Mouse (Mus musculus) embryo, embryonic 9.5 days (tissue): Measurements from ENCODE around the gene Txnrd2.

Experiments
- DNase-seq: peaks from one replicate; pipeline ENCODE4 v3.0.0-alpha.2; 2017; ENCODE audit errors: extremely low spot score

Txnrd2 gene

GRCm38 (mm10) chr16:18451486-18452181, 25.4 kb downstream of the Txnrd2 start:
- DNase-seq: no peak

DNA sequence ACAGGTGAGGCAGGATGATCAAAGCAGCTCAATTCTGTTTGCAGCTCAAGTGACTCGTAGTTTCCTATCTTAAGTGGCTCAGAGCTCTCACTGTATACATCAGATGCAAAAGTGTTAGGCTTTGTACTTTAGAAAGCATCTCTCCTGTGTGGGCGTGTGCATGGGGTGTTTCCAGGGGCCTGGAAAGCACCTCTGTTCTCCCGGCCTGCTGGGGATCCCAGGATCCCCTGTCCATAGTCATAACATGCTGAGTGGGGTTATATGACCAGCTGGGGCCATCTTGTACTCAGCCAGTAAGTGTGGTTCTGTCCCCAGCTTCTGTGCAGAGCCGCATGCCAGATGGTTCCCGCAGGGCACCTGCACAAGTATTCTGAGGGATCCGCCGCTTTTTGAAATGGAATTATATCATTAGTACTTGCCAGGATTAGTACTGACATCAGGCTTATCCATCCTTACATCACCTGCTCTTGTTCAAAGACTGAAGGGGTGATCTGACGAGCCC, 26.2 kb downstream of the Txnrd2 start:
- DNase-seq: no peak

DNA sequence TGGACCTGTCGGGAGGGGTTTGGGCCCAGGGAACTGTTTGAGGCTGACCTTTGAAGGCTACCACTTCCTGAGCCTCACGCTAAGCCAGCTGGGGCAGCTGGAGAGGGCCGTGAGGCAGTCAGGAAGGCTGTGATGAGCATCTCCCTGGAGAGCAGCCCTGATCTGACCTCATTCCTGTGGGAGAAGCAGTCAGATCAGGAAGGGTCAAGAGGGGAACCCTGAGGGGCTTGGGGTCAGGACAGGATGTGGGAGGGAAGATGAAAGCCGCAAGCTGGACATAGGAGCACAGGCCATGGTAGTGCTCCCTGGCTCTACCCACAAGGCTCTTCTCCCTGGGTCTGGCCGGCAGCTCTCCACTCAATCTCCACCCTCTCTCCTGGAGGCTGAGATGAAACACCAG, 27.7 kb downstream of the Txnrd2 start:
- peak; percentile 59 for DNase-seq

GRCm38 (mm10) chr16:18455407-18455806, 29.2 kb downstream of the Txnrd2 start:
- no peak for DNase-seq

- DNase-seq: no peak
These were observed 32.5 kb downstream of the Txnrd2 start for GRCm38 (mm10) chr16:18458661-18459060.

DNA sequence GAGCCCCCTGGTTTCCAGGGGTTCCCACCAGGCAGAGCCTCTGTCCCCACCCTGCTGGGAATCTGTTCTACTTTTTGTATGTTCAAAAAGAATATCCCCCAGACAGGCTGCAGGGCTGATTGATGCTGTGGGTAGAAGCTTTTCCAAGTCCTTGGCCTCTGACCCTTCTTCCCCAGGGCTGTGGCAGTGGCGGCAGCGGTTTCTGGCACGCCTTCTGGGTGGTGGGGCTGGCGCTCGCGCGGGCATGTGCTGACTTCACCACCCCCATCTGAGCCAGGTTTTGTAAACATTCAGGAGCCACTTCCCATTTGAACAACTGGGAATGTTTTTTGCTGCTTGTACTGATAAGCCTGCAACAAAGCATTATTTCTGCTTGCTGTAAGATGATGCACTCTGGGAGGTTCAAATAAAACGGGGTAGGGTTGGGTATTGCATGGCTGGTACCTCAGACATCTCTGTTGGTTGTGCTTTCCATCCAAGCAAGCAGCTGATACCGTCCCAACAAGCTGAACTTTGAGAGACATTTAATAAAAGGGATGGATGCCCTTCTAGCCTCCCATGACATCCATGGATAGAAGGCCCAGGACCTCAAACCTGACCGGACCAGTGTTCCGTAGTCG, 33.3 kb downstream of the Txnrd2 start:
- DNase-seq: peak; percentile 69

DNA sequence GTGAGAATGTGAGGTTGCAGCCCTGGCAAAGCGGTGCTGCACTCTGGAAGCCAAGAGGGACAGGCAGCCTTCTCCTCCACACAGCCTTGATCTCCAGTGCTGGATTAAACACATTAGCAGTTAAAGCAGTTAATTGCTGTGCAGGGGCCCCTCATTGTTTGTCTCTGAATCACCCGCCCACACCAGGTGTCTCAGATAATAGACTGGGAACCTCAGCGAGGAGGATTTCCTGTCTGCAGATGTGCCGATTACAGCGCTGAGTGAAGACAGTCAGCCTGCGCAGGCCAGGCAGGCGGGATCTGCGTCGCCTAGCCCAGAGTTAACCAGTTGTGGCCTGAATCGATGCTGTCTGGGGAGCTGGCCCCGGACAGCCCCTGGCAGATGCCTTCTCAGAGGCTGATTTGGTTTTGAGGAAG, 33.8 kb downstream of the Txnrd2 start:
- DNase-seq: no peak

DNA sequence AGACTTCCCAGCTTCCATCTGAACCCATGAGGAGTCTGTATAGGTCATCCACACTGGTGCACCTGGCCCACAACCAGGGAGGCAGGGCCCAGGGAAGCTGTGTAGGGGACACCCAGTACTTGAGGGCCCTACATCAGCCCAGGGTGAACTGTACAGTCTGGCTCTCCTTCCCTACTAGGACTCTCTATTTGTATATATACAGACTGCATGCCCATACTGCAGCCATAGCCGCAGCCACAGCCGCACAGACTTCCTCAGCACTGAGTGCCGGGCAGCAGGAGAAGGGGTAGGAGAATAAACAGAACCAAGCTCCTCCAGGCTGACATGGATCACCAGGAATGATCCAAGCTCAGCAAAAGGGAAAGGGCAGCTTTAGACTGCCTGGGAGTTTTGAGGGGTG, 34.6 kb downstream of the Txnrd2 start:
- no peak for DNase-seq

GRCm38 (mm10) chr16:18462031-18462430, 35.8 kb downstream of the Txnrd2 start:
- DNase-seq: no peak

DNA sequence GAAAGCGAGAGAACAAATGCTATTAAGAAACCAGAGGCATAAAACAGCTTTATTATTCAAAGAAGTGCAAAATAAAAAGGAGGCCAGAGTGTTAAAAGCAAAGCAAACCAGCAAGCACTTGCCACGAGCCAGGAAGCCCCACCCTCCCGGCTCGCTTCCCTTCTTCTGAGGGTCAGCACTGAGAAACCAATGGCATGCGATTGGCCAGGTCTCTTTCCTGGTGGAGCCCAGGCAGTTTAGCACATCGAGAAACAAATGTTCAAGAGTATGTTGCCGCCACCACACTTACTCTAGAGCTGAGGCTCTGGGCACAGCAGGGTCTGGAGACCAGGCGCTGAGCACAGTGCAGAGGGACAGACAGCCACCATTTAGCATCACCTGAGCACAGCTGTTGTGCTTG, 36.4 kb downstream of the Txnrd2 start:
- no peak for DNase-seq

GRCm38 (mm10) chr16:18464271-18464670, 38.1 kb downstream of the Txnrd2 start:
- no peak for DNase-seq

- no peak for DNase-seq
These were observed 44.6 kb downstream of the Txnrd2 start for GRCm38 (mm10) chr16:18470829-18471228.

GRCm38 (mm10) chr16:18471381-18471955, 45.3 kb downstream of the Txnrd2 start:
- no peak for DNase-seq

DNA sequence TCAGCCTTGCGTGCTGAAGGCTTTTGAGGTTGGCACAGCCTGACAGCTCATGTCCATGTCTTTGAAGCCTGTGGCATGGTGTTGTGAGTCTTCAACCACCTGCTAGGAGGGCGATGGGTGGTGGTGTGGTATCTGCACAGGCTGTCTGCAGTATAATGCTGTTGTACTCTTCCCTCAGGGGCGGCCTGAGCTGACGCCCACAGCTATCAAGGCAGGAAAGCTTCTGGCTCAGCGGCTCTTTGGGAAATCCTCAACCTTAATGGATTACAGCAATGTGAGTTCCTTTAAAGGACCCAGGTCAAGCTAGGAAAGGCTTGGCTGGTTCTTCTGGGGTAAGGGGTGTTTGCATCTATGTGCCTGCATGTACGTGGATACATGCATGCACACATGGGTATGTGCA, 45.8 kb downstream of the Txnrd2 start:
- no peak for DNase-seq

DNA sequence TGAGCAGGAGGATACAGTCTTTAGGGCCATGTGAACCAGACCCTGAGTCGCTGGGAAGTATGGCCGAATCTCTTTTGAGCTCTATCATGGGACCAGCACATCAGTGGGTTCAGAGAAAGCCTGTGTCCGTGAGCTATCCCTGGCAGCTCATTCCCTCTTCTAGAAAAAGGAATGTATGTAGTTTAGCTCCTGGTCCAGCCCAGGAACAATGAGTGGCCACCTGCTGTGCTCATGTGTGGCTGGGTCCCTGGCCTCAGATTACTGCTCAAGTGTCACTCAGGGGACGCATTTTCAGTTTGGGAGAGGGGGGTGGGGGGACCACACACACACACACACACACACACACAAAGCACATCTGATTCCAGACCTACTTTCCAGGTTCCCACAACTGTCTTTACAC, 46.2 kb downstream of the Txnrd2 start:
- DNase-seq: no peak

GRCm38 (mm10) chr16:18472976-18473375, 46.8 kb downstream of the Txnrd2 start:
- no peak for DNase-seq

DNA sequence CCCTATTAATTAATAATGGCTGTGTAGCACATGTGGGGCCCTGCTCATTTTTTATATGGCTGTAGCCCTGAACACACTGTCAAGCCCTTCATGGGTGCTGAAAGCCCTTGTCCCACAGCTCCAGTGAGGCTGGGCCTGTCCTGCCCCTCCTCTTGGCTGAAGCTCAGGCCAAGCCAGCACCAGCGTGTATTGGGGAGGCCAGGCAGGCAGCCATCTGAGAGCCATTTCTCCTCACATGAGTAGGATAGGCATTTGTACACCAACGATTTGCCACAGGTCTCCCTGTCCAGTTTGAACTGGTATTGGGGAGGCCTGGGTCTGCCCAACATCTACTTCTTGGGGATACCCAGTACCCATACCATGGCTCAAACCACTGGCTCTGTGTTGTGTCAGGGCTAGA, 47.8 kb downstream of the Txnrd2 start:
- no peak for DNase-seq

GRCm38 (mm10) chr16:18477996-18478395, 51.8 kb downstream of the Txnrd2 start:
- DNase-seq: no peak

- DNase-seq: no peak
These were observed 53.5 kb downstream of the Txnrd2 start for GRCm38 (mm10) chr16:18479667-18480066.

DNA sequence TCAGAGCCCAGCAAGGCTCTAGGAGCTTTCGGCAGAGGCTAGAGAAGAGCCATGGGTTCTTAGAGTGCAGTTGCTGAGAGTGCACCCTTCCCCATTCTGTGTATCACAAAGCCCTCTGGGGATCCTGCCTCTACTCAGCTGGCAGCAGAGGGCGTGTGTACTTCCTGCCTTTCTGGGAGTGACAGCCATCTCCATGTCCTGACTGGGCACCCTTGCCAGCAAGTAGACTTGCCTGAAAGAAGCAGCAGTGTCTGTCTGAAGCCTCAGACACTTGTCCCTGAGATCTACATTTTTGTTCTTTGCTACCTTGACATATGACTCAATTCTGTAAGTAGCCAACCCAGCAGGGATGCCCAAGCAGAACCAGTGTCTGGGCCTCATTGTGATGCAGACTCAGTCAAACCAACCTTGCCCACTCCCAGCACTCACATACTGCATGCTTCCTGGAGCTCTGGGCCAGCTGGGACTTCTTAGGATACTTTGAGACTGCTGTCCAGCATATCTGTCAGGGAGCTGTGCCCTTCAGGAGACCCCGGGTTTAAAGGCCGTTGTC, 54.8 kb downstream of the Txnrd2 start:
- DNase-seq: no peak

DNA sequence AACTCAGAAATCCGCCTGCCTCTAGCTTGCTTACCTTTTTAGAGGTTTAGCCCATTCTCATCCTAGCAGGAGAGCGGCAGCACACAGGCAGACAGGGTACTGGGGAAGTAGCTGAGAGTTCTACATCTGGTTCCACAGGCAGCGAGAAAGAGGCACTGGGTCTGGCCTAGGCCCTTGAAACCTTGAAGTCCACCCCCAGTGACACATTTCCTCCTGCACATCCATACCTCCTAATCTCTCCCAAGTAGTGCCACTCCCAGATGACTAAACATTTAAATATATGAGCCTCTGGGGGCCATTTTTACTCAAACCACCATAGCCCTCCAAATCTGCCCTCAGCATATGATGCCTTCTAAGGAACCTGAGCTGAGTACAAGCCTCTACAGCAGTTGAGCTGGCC, 56.2 kb downstream of the Txnrd2 start:
- no peak for DNase-seq

DNA sequence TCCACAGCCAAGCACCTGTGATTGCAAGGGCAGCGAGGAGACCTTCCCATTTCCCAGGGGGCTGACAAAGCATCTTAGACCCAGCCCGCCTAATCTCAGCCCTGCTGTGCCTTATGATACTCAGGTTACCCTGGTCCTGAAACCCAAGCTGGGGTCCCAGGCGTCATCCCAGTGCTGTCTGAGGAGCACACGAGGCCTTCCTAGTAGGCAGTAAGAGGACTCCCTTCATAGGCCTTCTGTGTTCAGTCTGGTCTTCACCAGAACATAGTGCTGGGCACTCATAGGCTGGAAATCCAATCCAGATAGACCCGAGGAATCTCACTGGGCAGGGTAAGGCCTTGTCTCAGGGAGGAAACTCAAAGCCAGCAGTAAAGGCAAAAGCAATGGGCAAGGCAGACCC, 57.7 kb downstream of the Txnrd2 start:
- no peak for DNase-seq

DNA sequence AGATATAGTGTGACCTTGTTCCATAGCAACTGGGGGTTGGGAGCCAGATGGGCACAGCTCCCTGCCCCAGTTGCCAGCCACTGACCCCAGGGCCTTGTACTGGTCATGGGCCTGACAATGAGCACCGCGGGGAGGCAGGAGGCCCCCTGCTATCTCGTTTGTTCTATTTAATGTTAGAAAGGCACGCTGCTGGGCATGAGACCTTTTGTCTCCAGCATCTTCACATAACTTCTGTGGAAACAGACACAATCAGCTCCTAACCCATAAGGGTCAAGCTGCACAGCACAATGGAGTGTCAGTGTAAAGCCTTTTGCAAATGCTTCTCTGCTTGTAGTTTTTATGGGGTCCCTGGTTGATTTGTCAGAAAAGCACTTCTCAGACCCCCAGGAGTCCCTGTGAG, 58.2 kb downstream of the Txnrd2 start:
- DNase-seq: no peak
